Mouse (Mus musculus): ENCODE results near the gene Adprm. TPM values are rescaled to one million over a fixed set of nuclear protein-coding genes. Genes with fewer than 3 reads are reported as not detected.
A peak's percentile ranks its signal among the peaks of the same experiment; 100 is the strongest.

The Adprm gene
- polyA plus RNA-seq, 1 experiment from 2014 or later = 35.4 TPM

DNA sequence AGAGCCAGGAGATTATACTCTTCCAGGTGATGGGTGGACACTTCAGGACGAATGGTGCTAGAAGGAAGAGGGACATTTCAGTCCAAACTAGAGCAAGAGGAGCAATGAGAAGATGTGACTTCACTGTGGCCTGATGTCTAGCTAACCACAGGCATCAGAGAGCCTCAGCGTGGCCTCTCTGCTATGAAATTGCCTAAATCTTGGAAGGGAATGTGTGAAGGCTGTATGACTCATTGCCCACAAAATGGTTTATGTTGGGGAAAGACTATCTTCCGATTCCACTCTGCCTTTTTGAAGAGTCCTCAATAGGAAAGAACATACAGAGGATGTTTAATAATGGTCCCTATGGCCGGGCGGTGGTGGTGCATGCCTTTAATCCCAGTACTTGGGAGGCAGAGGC lies 24.4 kb upstream of the Adprm start:
- no peak overlapping the region for H3K4me2 ChIP-seq (replicated peaks)
- no peak overlapping the region for H3K4me3 ChIP-seq (replicated peaks)
- no peaks in the 10 kb centered on the region for H3K36me3 ChIP-seq
- ATAC-seq (ENCODE audit: insufficient number of reproducible peaks, low FRiP score, low TSS enrichment, low read depth) = no peak
- no peaks in the 10 kb centered on the region for H3K27me3 ChIP-seq
- H3K27ac ChIP-seq (replicated peaks) = no peak overlapping the region
- no peaks in the 10 kb centered on the region for H3K9me3 ChIP-seq (replicated peaks)
- 81% methylated on average over 5 of the region's 5 CpGs for WGBS
- H3K4me1 ChIP-seq = no peaks in the 10 kb centered on the region; the same call in 1 of the 2 replicates
- no peak overlapping the region for H3K9ac ChIP-seq

DNA sequence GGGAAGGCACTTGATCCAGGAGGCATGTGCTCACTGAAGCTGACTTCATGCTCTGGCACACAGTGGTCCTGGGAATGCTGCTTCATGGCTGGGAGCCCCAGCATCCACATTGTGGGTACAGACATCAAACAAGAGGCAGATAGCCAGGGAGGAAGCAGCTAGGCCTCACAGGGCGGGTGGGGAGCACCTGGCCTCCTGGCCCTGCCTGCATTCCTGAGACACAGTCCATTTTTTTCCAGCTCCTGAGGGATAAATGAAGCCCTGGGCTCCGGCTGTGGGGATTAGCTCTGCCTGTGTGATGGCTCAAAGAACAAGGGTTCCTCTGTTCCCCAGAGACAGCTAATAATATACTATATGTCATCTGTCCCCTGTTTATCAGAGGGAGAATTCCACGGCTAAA lies 22.6 kb upstream of the Adprm start:
- no peak overlapping the region for H3K9ac ChIP-seq
- no peaks in the 10 kb centered on the region for H3K27me3 ChIP-seq
- peak; percentile 53; the same call in 1 of the 2 replicates for ATAC-seq (ENCODE audit: insufficient number of reproducible peaks, low FRiP score, low TSS enrichment, low read depth)
- H3K4me3 ChIP-seq (replicated peaks) = no peak overlapping the region
- no peaks in the 10 kb centered on the region for H3K9me3 ChIP-seq (replicated peaks)
- no peak overlapping the region for H3K4me2 ChIP-seq (replicated peaks)
- no peak overlapping the region for H3K27ac ChIP-seq (replicated peaks)
- no peaks in the 10 kb centered on the region for H3K4me1 ChIP-seq
- H3K36me3 ChIP-seq = no peaks in the 10 kb centered on the region
- 19% methylated on average over 3 of the region's 3 CpGs for WGBS

DNA sequence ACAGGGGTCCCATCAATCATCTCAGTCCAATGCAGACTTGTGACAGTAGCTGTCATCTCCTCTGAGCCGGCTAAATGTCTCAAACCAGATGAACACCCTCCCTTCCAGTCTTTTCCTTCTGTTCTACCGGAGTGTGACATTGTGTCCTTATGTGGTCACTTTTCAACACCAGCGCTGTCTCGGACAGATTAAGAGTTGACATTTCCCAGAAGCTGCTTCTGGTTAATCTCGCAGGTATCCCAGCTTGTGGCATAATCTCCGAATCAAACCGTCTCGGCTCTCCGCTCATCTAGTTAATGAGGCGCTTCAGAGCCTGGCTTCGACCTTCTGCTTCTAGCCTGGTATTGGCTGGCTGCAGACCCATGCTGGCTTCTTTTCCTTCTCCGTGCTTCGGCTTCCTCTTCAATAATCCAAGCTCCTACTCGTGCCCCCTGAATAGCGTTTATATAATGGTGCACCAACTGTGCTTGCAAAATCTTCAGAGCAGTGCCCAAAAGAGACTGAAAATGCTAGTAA lies 20.3 kb upstream of the Adprm start:
- Histone ChIP-seq H3K27me3 (no peaks in the 10 kb centered on the region), H3K27ac (replicated peaks) (no peak overlapping the region), H3K4me3 (replicated peaks) (no peak overlapping the region), H3K4me2 (replicated peaks) (no peak overlapping the region), H3K36me3 (no peaks in the 10 kb centered on the region), H3K9ac (no peak overlapping the region), H3K9me3 (replicated peaks) (no peaks in the 10 kb centered on the region), H3K4me1 (no peaks in the 10 kb centered on the region)
- 77% methylated on average over 15 of the region's 15 CpGs for WGBS
- no peak for ATAC-seq (ENCODE audit: insufficient number of reproducible peaks, low FRiP score, low TSS enrichment, low read depth)

DNA sequence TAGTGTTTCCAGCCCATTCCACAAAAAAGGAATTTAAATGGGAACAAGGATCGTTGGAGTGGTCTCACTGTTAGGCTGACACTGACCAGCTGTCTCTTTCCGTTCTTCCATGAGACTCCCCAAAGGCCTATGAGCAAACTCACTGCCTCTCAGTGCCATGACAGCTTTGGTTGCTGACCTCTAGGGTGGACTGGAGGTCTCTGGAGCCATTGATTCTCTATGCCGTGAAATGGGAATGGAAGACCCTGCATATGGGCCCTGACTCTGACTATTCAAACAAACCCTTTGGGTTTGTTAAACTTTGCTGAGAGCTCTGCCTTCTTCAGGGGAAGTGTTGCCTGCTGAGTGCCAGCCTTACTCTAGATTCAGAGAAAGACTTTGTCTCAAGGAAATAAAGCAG lies 15.3 kb upstream of the Adprm start:
- ATAC-seq (ENCODE audit: insufficient number of reproducible peaks, low FRiP score, low TSS enrichment, low read depth) = no peak
- no peaks in the 10 kb centered on the region for H3K9me3 ChIP-seq (replicated peaks)
- no peaks in the 10 kb centered on the region for H3K4me1 ChIP-seq
- H3K36me3 ChIP-seq = peaks cover 35% of the 10 kb centered on the region
- H3K27me3 ChIP-seq = no peaks in the 10 kb centered on the region
- H3K9ac ChIP-seq = no peak overlapping the region
- 81% methylated on average over 3 of the region's 3 CpGs for WGBS
- no peak overlapping the region for H3K4me3 ChIP-seq (replicated peaks)
- no peak overlapping the region for H3K27ac ChIP-seq (replicated peaks)
- no peak overlapping the region for H3K4me2 ChIP-seq (replicated peaks)

DNA sequence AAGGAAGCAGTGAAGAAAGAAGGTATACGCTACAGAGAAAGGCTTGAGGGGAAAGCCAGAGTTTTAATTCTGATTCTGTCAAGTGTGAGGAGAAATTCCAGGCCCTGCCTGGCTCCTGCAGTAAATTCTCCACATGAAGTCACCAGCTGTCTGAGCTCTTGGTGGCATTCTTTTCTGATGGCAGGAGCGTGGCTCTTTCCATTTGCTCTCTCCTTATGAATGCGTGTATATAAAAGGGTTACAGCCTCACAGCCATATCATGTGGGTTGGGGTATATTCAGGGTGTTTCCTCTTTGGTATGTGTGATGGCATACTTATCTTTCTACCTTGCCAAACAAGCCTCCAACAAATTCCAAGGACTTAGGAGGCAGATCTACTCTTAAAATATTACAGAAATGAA lies 10.3 kb upstream of the Adprm start:
- no peaks in the 10 kb centered on the region for H3K4me1 ChIP-seq
- no peaks in the 10 kb centered on the region for H3K9me3 ChIP-seq (replicated peaks)
- no peak overlapping the region for H3K9ac ChIP-seq
- WGBS = 88% methylated on average over 3 of the region's 3 CpGs
- H3K27ac ChIP-seq (replicated peaks) = no peak overlapping the region
- no peaks in the 10 kb centered on the region for H3K27me3 ChIP-seq
- H3K4me3 ChIP-seq (replicated peaks) = no peak overlapping the region
- H3K4me2 ChIP-seq (replicated peaks) = no peak overlapping the region
- H3K36me3 ChIP-seq = peaks cover 78% of the 10 kb centered on the region
- no peak for ATAC-seq (ENCODE audit: insufficient number of reproducible peaks, low FRiP score, low TSS enrichment, low read depth)

DNA sequence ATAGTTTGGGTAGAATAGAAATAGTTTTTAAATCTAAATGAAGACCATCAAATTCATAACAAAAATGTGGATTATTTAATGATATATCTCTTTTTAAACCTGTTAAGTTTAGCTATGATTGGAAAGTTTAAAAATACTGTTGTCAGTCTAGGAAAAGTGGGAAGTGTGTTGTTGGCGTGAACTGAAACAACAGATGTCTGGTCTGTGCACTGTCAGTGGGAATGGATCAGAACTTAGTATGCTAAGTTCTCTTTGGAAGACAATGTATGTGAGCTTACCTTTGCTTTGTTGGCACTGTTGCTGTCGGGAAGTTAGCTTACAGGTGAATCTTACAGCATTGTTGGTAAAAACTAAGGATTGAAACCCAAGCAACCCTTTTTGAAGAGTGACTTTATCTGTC lies 8.9 kb upstream of the Adprm start:
- Histone ChIP-seq H3K9me3 (replicated peaks) (no peaks in the 10 kb centered on the region), H3K4me2 (replicated peaks) (no peak overlapping the region), H3K4me1 (no peaks in the 10 kb centered on the region), H3K36me3 (peaks cover 92% of the 10 kb centered on the region), H3K27ac (replicated peaks) (no peak overlapping the region), H3K27me3 (no peaks in the 10 kb centered on the region), H3K4me3 (replicated peaks) (no peak overlapping the region), H3K9ac (no peak overlapping the region)
- 84% methylated on average over 2 of the region's 2 CpGs for WGBS
- no peak for ATAC-seq (ENCODE audit: insufficient number of reproducible peaks, low FRiP score, low TSS enrichment, low read depth)

DNA sequence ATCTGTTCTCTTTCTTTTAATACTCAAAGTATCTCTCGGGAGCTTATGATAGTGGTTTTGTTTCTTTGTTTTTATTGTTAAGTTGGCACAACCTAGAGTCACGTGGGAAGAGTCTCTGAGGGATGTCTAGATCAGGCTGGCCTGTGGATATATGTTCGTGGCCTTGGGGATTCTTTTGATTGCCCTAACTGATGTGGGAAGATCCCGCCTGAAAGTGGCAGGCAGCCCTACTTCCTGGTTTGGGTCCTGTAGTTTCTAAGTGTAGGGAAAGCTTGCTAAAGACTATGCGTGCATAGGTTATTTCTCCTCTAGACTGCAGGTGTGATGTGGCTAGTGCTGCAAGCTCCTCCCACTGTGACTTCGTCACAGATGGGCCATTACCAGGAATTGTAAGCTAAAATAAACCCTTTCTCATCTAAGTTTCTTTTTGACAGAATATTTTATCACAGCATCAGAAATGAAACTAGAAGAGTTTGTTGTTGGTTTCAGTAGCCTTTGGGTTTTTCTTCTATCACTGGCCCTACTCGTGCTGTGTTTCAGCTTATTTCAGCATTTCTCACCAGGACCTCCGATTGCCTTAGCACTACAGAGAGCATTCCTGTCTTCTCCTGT lies 2.5 kb upstream of the Adprm start:
- Histone ChIP-seq H3K4me3 (replicated peaks) (no peak overlapping the region), H3K4me1 (peaks cover 16% of the 10 kb centered on the region), H3K27ac (replicated peaks) (no peak overlapping the region), H3K36me3 (peaks cover 42% of the 10 kb centered on the region), H3K4me2 (replicated peaks) (no peak overlapping the region), H3K9me3 (replicated peaks) (no peaks in the 10 kb centered on the region), H3K9ac (no peak overlapping the region), H3K27me3 (no peaks in the 10 kb centered on the region)
- ATAC-seq (ENCODE audit: insufficient number of reproducible peaks, low FRiP score, low TSS enrichment, low read depth) = no peak
- WGBS = 86% methylated on average over 8 of the region's 8 CpGs

DNA sequence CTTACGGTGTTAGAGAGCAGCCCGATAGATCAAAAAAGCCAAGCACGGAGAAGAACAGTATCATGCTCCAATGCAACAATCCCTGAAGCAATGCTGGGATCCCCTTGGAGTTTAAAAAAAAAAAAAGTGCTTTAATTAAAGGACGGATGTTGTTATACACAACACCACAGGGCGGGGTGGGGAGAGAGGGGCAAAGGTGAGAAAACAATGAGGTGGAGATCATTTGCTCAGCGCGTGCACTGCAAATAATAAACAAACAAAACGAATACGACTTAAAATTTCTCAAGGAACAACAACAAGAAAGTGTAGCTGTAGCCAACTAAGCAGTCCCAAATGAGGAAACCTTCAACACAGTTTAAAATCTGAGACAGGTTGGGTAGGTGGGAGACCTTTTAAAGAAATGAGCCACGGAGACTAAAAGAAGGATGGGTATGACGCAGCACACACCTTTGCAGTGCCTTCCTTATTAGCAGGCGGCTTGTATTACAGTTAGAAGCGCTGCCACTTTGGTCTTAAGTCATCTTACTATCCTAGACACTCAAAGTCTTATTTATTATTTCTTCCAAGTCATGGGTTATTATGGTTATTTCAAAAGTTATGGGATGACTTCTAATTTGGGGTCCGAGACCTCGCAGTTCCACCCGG lies 596 bp downstream of the Adprm start:
- no peaks in the 10 kb centered on the region for H3K9me3 ChIP-seq (replicated peaks)
- peak overlapping the region; percentile 87 for H3K9ac ChIP-seq
- 6% methylated on average over 16 of the region's 16 CpGs for WGBS
- H3K27ac ChIP-seq (replicated peaks) = peak overlapping the region; percentile 88
- peaks cover 16% of the 10 kb centered on the region for H3K36me3 ChIP-seq
- H3K27me3 ChIP-seq = no peaks in the 10 kb centered on the region
- no peak; the same call in 1 of the 2 replicates for ATAC-seq (ENCODE audit: insufficient number of reproducible peaks, low FRiP score, low TSS enrichment, low read depth)
- peak overlapping the region; percentile 98 for H3K4me3 ChIP-seq (replicated peaks)
- peaks cover 16% of the 10 kb centered on the region for H3K4me1 ChIP-seq
- H3K4me2 ChIP-seq (replicated peaks) = peak overlapping the region; percentile 67

DNA sequence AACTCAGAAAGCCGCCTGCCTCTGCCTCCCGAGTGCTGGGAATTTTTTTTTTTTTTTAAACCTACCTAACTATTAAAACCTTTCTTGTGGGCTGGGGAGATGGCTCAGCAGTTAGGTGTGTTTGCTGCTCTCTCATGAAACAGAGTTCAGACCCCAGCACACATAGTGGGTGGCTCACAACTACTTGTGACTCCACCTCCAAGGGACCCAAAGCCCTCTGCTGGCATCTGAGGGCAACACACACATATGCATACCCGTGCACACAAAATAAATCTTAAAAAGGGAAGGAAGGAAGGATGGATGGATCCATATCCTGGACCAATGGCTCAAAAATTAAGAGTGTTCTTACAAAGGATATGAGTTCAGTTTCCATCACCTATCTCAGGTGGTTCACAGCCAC lies 3.1 kb downstream of the Adprm start:
- no peaks in the 10 kb centered on the region for H3K27me3 ChIP-seq
- H3K4me3 ChIP-seq (replicated peaks) = no peak overlapping the region
- H3K27ac ChIP-seq (replicated peaks) = no peak overlapping the region
- H3K4me2 ChIP-seq (replicated peaks) = no peak overlapping the region
- H3K9ac ChIP-seq = no peak overlapping the region
- no peaks in the 10 kb centered on the region for H3K9me3 ChIP-seq (replicated peaks)
- WGBS = 85% methylated on average over 3 of the region's 3 CpGs
- peaks cover 11% of the 10 kb centered on the region; the same call in 1 of the 2 replicates for H3K36me3 ChIP-seq
- ATAC-seq (ENCODE audit: insufficient number of reproducible peaks, low FRiP score, low TSS enrichment, low read depth) = no peak
- peaks cover 16% of the 10 kb centered on the region for H3K4me1 ChIP-seq

DNA sequence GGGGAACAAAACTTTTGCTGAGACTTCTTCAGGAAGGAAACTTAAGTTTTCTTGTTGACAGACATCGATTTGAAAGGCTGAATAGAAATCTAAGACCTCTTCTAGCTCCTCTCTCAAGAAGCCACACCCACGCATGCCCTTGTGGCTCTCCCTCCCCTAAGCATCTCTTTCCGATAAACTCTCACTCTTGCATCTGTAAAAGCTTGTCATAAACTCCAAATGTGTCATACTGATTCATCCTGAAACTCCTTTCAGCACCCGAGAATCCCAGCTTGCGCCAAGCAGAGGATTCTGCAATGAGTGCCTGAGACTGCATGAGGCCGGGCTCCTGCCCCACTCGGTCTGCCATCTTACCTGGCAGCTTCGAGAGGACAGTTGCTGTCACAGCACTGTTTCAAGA lies 3.9 kb downstream of the Adprm start:
- no peaks in the 10 kb centered on the region for H3K27me3 ChIP-seq
- 87% methylated on average over 8 of the region's 8 CpGs for WGBS
- H3K9ac ChIP-seq = no peak overlapping the region
- H3K27ac ChIP-seq (replicated peaks) = no peak overlapping the region
- no peaks in the 10 kb centered on the region for H3K9me3 ChIP-seq (replicated peaks)
- H3K4me2 ChIP-seq (replicated peaks) = no peak overlapping the region
- no peak for ATAC-seq (ENCODE audit: insufficient number of reproducible peaks, low FRiP score, low TSS enrichment, low read depth)
- H3K4me1 ChIP-seq = peaks cover 9% of the 10 kb centered on the region
- H3K4me3 ChIP-seq (replicated peaks) = no peak overlapping the region
- H3K36me3 ChIP-seq = peaks cover 11% of the 10 kb centered on the region; the same call in 1 of the 2 replicates

DNA sequence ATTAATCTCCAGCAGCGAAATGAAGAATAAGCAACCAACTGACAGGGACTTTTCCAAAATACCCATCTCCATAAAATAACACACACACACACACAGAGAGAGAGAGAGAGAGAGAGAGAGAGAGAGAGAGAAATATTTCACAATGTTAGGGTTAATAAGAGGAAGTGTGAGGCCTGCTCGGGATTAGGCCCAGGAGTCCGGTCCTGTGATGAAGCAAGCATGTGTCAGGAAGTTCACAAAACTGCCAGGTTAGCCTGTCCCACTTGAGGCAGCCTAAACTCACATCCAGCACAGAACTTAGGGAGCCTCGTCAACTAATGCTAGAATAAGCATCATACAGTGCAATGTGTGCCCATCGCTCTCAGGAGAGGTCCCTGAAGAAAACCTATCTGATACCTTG lies 5.2 kb downstream of the Adprm start:
- WGBS = 86% methylated on average over 5 of the region's 5 CpGs
- ATAC-seq (ENCODE audit: insufficient number of reproducible peaks, low FRiP score, low TSS enrichment, low read depth) = no peak

DNA sequence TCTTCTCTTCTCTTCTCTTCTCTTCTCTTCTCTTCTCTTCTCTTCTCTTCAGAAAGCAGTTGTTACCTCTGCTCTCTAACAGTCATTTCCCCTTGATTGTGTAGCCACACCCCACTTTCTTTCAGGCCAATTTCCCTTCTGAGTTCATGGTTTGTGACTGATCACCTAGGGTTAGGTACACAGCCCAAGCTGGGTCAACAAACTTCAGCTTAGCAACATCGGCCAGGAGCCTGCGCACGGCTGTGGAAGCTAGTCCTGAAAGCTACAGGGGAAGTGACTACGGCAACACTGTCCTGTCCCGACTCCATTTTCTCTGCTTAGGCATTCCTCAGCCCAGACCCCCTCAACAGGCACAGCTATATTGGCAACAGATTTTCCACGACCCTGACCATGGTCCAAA lies 7.4 kb downstream of the Adprm start:
- Histone ChIP-seq H3K27me3 (no peaks in the 10 kb centered on the region), H3K9ac (no peak overlapping the region), H3K4me2 (replicated peaks) (no peak overlapping the region), H3K27ac (replicated peaks) (no peak overlapping the region), H3K4me3 (replicated peaks) (no peak overlapping the region), H3K4me1 (no peaks in the 10 kb centered on the region), H3K9me3 (replicated peaks) (no peaks in the 10 kb centered on the region), H3K36me3 (peaks cover 36% of the 10 kb centered on the region)
- 81% methylated on average over 6 of the region's 6 CpGs for WGBS
- no peak for ATAC-seq (ENCODE audit: insufficient number of reproducible peaks, low FRiP score, low TSS enrichment, low read depth)

More for the DNA sequence above, 5.2 kb downstream of the Adprm start:
- Histone ChIP-seq H3K4me1 (0 out of 2 replicates have a peak, but pooled peaks cover 5% of the 10 kb centered on the region), H3K9ac (no peak overlapping the region), H3K36me3 (peaks cover 13% of the 10 kb centered on the region; the same call in 1 of the 2 replicates), H3K4me2 (replicated peaks) (no peak overlapping the region), H3K27ac (replicated peaks) (no peak overlapping the region), H3K4me3 (replicated peaks) (no peak overlapping the region), H3K27me3 (no peaks in the 10 kb centered on the region), H3K9me3 (replicated peaks) (no peaks in the 10 kb centered on the region)
